Mouse (Mus musculus) heart, embryonic 12.5 days (tissue): ENCODE results near the gene Adgra1. TPM values are rescaled to one million over a fixed set of nuclear protein-coding genes. Genes with fewer than 3 reads are reported as not detected.

Experiments
- ATAC-seq: fragments of 200-750 bp; cut with Nextera tagmentation; 2 replicates; pipeline ENCODE4 v1.8.0; 2017; ENCODE audit warnings: moderate TSS enrichment, moderate library complexity; ENCODE audit not compliant: insufficient number of reproducible peaks, low FRiP score
- H3K27ac ChIP-seq: fragments of 300-500 bp; sonication (generic); 2 replicates; pipeline ENCODE4 v1.5.1; 2016; ENCODE audit warnings: mild to moderate bottlenecking, moderate library complexity; ENCODE audit not compliant: poor library complexity, severe bottlenecking
- H3K27me3 ChIP-seq: fragments of 300-500 bp; sonication (generic); replicated peaks from 2 replicates; pipeline ENCODE4 v1.6.1; 2016; ENCODE audit warnings: mild to moderate bottlenecking, moderate library complexity
- H3K36me3 ChIP-seq: fragments of 300-500 bp; sonication (generic); 2 replicates; pipeline ENCODE4 v1.6.1; 2016; ENCODE audit warnings: mild to moderate bottlenecking, moderate library complexity
- H3K4me1 ChIP-seq: fragments of 300-500 bp; sonication (generic); replicated peaks from 2 replicates; pipeline ENCODE4 v1.6.1; 2016; ENCODE audit warnings: mild to moderate bottlenecking
- H3K4me2 ChIP-seq: fragments of 300-500 bp; sonication (generic); 2 replicates; pipeline ENCODE4 v1.6.1; 2016; ENCODE audit warnings: mild to moderate bottlenecking, moderate library complexity
- H3K4me3 ChIP-seq: fragments of 300-500 bp; sonication (generic); 2 replicates; pipeline ENCODE4 v1.5.1; 2016; ENCODE audit warnings: mild to moderate bottlenecking
- H3K9ac ChIP-seq: fragments of 300-500 bp; sonication (generic); 2 replicates; pipeline ENCODE4 v1.6.1; 2016; ENCODE audit warnings: mild to moderate bottlenecking, moderate library complexity
- H3K9me3 ChIP-seq: fragments of 300-500 bp; sonication (generic); replicated peaks from 2 replicates; pipeline ENCODE4 v1.6.1; 2016; ENCODE audit warnings: mild to moderate bottlenecking, moderate library complexity
- WGBS: fragments of 180-500 bp; shearing (Covaris S2); methylation state at CpG from one replicate; pipeline ENCODE4 v1.1.7; 2016; 5-methylcytosine and 5-hydroxymethylcytosine counted together
- polyA plus RNA-seq: library from polyadenylated mRNA; unstranded; fragments of >200 nt; fragmentation: Nextera tagmentation; extraction: Ambion mirVana; gene quantifications from 2 replicates; pipeline ENCODE4 v1.2.1, GENCODE M21; 2016

Gene Adgra1
- 0.05 and 0.18 TPM in 2 replicates for polyA plus RNA-seq

DNA sequence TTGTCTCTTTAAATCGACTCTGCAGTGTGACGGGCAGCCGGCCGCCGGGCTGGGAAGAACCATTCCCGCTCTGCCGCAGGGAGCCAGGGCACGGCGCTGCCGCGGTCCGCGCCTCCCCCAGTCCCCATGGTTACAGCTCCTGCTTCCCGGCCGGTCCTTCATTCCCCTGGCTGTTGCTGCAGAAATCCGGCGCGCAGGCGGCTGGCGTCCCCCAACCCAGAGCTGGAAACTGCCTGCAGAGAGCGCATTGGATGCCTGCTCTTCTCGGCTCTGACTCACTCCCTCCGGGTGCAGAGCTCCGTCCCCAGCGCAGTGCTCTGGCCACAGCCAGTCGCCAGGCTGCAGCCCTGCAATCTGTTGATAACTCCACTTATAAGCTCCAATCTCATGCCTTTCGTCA is at the start of gene Adgra1:
Adgra1 (plus strand) TSS at position 139 of the 400 bp plus-strand sequence.
- H3K4me3 ChIP-seq: peak within 1 kb of the TSS; percentile 27
- under 1% methylated on average over 27 of the region's 27 CpGs for WGBS
- no peak within 1 kb of the TSS for H3K9ac ChIP-seq
- no peaks in the 10 kb centered on the region for H3K9me3 ChIP-seq
- H3K27ac ChIP-seq: no peak within 1 kb of the TSS
- peak within 1 kb of the TSS; percentile 61 for H3K4me2 ChIP-seq
- ATAC-seq: peak; percentile 70; the same call in 1 of the 2 replicates
- peaks cover 12% of the 10 kb centered on the region for H3K4me1 ChIP-seq
- peaks cover 61% of the 10 kb centered on the region for H3K27me3 ChIP-seq
- H3K36me3 ChIP-seq: no peaks in the 10 kb centered on the region

DNA sequence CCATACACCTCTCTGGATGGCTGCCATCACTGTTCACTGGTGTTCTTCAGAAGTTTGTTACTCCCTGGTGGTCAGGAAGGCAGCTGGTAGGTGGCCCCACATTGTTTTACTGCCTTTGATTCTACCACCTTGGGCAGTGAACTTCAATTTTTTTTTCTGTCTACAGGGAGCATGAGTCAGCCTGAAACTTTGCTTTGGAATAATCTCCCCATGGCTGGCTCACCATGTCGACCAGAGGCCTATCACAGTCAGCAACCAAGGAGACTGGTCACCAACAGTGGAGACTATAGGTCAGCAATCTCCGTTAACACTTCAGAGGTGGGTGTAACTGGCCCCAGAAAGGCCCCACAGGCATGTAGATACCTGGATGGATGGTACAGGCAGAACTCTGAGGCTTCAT is 46.6 kb upstream of the Adgra1 start:
- Histone ChIP-seq H3K4me3 (no peak overlapping the region), H3K9ac (no peak overlapping the region), H3K27me3 (peaks cover 8% of the 10 kb centered on the region), H3K4me1 (no peaks in the 10 kb centered on the region), H3K9me3 (no peaks in the 10 kb centered on the region), H3K4me2 (no peak overlapping the region), H3K27ac (no peak overlapping the region), H3K36me3 (no peaks in the 10 kb centered on the region)
- 58% methylated on average over 2 of the region's 2 CpGs for WGBS
- ATAC-seq: no peak

DNA sequence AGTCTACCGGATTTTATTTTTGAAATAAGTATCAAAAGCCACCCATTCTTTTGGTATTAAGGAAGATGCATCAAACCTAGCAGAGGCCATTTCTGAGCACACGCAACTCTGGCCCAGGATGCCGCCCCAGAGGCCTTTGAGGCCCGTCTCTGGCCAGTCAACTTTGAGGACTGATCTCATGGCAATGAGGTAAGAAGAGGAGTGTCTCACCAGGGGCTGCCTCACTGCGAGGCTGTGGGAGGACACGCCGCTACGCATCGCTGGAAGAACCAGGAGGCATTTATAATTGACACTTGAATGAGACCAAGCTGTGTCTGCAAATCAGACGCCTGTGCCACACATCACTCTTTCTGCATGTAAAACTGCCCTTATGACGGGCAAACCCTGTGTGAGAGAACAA is 45.0 kb upstream of the Adgra1 start:
- no peaks in the 10 kb centered on the region for H3K4me1 ChIP-seq
- no peaks in the 10 kb centered on the region for H3K9me3 ChIP-seq
- no peak overlapping the region for H3K4me2 ChIP-seq
- 88% methylated on average over 11 of the region's 11 CpGs for WGBS
- no peak for ATAC-seq
- H3K4me3 ChIP-seq: no peak overlapping the region
- no peak overlapping the region for H3K9ac ChIP-seq
- peaks cover 8% of the 10 kb centered on the region for H3K27me3 ChIP-seq
- H3K27ac ChIP-seq: no peak overlapping the region
- H3K36me3 ChIP-seq: no peaks in the 10 kb centered on the region

DNA sequence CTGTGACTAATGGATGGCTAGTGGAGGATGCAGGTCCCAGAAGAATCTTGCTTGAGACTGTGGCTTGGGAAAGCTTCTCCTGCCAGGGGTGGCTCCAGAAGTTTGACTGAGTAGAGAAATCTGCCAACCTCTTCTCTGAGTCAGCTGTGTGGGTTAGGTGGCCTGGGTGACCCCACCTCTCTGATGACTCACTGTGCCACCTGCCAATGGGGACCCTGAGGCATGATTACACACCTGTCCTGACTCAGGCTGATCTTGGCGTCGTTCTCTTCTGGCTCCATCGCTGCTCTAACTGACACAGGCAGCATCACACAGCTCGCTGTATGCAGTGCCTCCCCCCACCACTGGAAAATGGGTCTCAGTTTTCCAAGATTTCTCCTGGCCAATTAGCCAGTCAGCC is 44.3 kb upstream of the Adgra1 start:
- Histone ChIP-seq H3K27me3 (peaks cover 8% of the 10 kb centered on the region), H3K4me2 (no peak overlapping the region), H3K9me3 (no peaks in the 10 kb centered on the region), H3K36me3 (no peaks in the 10 kb centered on the region), H3K9ac (no peak overlapping the region), H3K27ac (no peak overlapping the region), H3K4me1 (no peaks in the 10 kb centered on the region), H3K4me3 (no peak overlapping the region)
- no peak for ATAC-seq
- 71% methylated on average over 4 of the region's 4 CpGs for WGBS

DNA sequence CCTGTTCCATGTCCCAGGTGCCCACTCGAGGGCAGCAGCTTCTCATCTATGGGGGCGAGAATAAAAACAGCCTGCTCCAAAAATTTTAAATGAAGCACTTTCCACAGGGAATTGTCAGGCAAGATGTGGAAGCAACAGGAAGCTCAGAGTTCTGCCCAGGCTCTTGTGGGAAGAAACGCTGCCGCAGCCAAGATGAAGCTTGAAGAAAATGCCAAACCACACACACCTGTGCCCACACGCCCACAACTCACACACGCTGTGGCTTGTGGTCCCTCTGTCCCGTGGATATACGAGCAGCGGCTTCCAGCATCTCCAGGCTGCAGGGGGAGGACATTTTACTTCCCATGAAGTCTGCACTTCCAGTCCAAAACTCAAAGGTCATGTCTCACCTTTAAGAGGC is 42.4 kb upstream of the Adgra1 start:
- no peak overlapping the region for H3K9ac ChIP-seq
- WGBS: 81% methylated on average over 9 of the region's 9 CpGs
- H3K27ac ChIP-seq: no peak overlapping the region
- H3K4me3 ChIP-seq: no peak overlapping the region
- H3K36me3 ChIP-seq: no peaks in the 10 kb centered on the region
- H3K4me1 ChIP-seq: no peaks in the 10 kb centered on the region
- peaks cover 8% of the 10 kb centered on the region for H3K27me3 ChIP-seq
- no peak overlapping the region for H3K4me2 ChIP-seq
- H3K9me3 ChIP-seq: no peaks in the 10 kb centered on the region
- no peak for ATAC-seq

DNA sequence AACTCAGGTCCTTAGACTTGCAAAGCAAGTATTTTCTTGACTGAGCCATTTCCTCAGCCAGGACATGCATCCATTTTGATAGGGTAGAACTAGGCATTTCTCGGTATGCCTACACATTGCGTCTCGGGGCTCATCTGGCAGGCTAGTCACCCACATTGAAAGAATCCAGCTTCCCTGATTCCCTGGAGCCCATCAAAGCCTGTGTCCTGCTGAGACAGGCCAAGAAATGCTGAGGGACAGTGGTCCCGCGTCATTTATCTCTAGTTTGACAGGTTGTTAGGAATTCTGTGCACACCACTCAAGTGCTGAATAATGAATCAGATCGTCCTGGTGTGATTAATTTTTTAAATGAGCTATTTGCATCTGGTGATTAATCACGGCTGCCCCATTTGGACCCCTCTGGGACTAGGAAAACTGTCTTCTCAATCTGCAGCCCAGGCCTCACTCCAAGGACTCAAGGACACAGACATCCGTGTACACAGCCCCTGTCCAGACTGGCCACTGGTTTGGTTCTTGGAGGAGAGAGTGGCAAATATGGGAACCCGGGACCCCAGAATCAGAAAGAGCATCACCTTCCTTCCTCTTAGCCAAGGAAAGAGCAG is 38.9 kb upstream of the Adgra1 start:
- 71% methylated on average over 9 of the region's 9 CpGs for WGBS
- H3K4me3 ChIP-seq: no peak overlapping the region
- no peak overlapping the region for H3K27ac ChIP-seq
- no peaks in the 10 kb centered on the region for H3K4me1 ChIP-seq
- H3K36me3 ChIP-seq: no peaks in the 10 kb centered on the region
- H3K27me3 ChIP-seq: peaks cover 8% of the 10 kb centered on the region
- no peak overlapping the region for H3K9ac ChIP-seq
- no peaks in the 10 kb centered on the region for H3K9me3 ChIP-seq
- H3K4me2 ChIP-seq: no peak overlapping the region
- no peak for ATAC-seq

DNA sequence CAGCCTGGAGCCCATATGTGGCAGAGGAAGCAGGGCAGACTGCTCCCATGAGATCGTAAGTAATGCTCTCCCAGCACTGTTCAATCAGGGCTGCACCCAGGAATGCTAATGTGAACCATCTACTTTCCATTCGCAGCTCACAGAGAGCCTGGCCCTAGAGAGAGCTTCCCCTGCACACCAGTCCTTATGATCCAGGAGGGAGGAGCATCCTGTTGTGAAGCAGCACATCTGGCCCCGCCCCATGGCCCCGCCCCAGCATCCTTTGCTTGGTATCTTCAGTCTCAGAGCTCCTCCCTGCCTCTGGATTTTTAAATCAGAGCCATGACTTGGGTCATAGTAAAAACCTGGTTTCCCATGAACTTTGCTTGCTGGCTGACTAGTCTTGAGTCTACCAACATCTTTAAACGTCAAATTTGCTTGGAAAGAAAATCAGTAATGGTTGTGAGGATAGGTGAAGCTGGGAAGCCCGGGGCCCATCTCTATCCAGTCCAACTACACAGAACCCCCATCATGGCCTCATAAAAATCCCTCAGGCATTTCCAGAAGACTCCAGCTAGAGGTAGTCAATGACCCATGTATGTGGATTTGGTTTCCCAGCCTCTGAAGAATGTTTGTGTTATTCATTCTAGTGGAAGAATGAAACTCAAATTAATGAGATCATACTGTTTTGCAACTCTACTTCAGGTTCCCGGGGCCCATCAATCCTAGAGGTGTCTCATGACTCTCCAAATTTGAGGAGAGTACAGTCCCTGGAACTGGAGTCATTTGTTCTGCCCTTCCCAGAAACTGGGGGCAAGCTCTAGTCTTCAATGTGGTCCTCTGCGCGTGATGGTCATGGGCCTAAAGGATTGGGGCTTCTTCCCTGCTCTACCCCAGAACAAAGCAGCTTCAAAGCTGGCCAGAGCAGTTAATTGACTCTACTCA is 36.5 kb upstream of the Adgra1 start:
- H3K9me3 ChIP-seq: no peaks in the 10 kb centered on the region
- ATAC-seq: no peak

DNA sequence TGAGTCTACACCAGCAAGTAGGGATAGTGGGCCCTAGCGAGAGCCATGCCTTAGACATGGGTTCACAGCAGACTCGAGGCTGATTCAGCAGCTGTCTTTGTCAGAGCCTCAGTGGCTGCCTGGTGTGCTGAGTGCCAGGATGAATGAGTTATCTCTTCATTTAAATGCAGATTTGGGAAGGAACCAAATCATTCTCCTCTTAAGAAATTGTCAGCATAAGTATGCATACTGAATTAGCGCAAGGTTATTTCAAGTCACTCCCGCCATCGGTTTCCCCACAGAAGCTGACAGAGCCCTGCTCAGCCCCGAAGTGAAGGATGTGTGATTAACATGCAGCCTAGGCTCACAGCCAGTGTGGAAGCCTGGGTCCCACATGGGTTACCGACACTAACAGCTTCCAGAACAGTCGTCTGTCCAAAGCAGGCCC is 27.8 kb upstream of the Adgra1 start:
- Histone ChIP-seq H3K4me3 (no peak overlapping the region), H3K36me3 (no peaks in the 10 kb centered on the region), H3K9ac (no peak overlapping the region), H3K27ac (no peak overlapping the region), H3K9me3 (no peaks in the 10 kb centered on the region), H3K4me2 (no peak overlapping the region), H3K4me1 (no peaks in the 10 kb centered on the region), H3K27me3 (0 out of 2 replicates have a peak, but pooled peaks cover 5% of the 10 kb centered on the region)
- 59% methylated on average over 8 of the region's 8 CpGs for WGBS
- ATAC-seq: no peak

More for the DNA sequence above, 36.5 kb upstream of the Adgra1 start:
- no peaks in the 10 kb centered on the region for H3K4me1 ChIP-seq
- H3K4me3 ChIP-seq: no peak overlapping the region
- 69% methylated on average over 9 of the region's 9 CpGs for WGBS
- H3K4me2 ChIP-seq: no peak overlapping the region
- H3K36me3 ChIP-seq: no peaks in the 10 kb centered on the region
- H3K27ac ChIP-seq: no peak overlapping the region
- H3K9ac ChIP-seq: no peak overlapping the region
- H3K27me3 ChIP-seq: no peaks in the 10 kb centered on the region

DNA sequence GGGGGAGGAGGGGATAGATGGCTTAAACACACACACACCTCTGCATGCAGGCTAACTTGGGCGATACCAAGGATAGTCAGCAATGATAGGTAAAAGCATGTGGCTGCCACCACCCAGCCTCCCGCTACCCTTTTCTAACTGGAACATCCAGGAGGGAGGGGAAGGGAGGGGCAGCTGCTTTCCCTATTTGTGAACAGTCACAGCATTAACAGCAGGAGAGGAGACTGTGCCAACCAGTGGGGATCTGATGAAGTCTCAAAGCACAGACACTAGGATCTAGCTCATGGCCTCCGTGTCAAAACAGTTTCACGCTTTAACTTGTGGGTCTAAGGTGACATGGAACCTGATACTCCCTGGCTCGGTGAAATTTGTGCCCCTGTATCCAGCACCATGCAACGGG is 23.9 kb upstream of the Adgra1 start:
- Histone ChIP-seq H3K4me1 (no peaks in the 10 kb centered on the region), H3K27ac (no peak overlapping the region), H3K27me3 (0 out of 2 replicates have a peak, but pooled peaks cover 5% of the 10 kb centered on the region), H3K4me2 (no peak overlapping the region), H3K36me3 (no peaks in the 10 kb centered on the region), H3K9ac (no peak overlapping the region), H3K4me3 (no peak overlapping the region), H3K9me3 (peaks cover 14% of the 10 kb centered on the region)
- no peak for ATAC-seq
- WGBS: 81% methylated on average over 6 of the region's 6 CpGs

DNA sequence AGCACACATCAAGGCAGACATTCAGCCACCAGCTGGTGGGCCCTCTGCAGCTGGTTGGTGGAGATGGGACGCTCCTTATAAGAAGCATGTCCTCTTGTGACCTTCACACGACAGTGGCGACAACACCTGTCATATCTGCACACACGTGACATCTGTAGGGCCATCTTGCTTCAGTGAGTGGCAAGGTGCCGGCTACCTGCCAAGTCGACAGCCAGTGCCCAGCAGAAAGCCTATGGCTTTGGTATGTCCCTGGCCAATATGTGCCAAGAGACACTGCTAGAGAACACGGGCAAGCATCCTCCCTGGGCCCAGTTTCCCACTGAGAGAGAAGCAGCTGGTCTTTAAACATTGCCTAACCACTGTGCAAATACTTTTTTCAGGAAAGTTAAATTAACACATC is 22.3 kb upstream of the Adgra1 start:
- no peak for ATAC-seq
- Histone ChIP-seq H3K27me3 (0 out of 2 replicates have a peak, but pooled peaks cover 3% of the 10 kb centered on the region), H3K36me3 (no peaks in the 10 kb centered on the region), H3K4me1 (no peaks in the 10 kb centered on the region), H3K4me2 (no peak overlapping the region), H3K27ac (no peak overlapping the region), H3K9me3 (peaks cover 14% of the 10 kb centered on the region), H3K9ac (no peak overlapping the region), H3K4me3 (no peak overlapping the region)
- WGBS: 77% methylated on average over 7 of the region's 7 CpGs

DNA sequence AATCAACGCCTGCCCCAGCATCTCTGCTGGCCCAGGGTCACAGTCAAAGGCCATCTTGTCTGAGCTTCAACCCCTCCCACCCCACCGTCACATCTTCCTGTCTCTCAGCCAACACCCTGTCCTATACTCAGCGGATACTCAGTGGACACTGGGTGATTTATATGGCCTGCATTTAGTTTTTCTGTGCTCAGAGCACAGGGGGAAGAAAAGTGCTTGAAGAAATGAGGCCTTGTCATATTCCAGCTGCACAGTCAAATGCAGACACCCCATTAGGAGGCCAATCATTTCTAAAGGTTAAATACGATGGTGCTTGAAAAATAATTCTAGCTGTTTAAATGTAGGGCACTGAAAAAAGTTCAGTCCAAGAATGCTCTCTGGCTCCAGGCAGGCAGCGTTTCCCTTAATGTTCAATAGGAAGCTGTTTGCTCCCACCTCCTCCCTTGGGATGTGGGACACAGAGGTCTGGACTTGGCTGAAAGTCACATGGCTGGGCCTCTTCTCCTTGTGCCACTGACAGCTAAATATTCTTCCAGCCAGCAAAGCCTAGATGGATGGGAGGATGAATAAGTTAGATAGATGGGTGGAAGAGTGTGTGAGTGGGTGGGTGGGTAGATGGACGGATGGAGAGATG is 20.3 kb upstream of the Adgra1 start:
- Histone ChIP-seq H3K4me3 (no peak overlapping the region), H3K27me3 (no peaks in the 10 kb centered on the region), H3K4me1 (no peaks in the 10 kb centered on the region), H3K9me3 (peaks cover 14% of the 10 kb centered on the region), H3K36me3 (no peaks in the 10 kb centered on the region), H3K27ac (no peak overlapping the region), H3K4me2 (no peak overlapping the region), H3K9ac (no peak overlapping the region)
- WGBS: 82% methylated on average over 6 of the region's 6 CpGs
- no peak for ATAC-seq
